Comparison of ENCODE assay signal across 8 mouse cellular contexts in the genomic region with DNA sequence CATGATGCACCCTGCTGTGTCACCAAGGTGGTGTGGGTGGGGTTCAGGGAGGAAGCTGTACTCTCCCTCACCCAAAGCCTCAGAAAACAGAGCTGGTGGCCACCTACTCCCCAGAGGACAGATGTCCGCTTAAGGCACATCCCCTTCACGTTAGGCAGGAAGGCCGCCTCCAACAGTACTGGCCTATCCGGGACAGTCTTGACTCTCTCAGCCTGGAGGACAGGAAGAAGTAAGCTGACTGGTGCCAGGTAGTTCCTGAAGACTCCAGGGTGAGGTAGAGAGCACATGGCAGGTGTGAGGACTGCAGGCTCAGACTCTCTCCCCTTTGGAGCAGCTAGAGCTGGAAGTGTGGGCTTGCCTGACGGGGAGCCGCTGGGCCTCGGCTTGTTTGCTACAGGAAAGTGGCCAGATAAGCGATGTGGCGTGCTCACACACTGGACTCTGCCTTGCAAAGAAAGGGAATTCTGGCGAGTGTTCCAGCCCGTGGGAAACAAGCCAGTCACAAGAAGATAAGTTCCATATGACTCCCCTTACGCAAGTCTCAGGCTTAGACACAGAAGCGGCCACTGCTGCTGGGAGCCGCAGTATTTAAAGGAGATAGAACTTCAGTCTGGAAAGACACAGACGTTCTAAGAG. TPM values are rescaled to one million over a fixed set of nuclear protein-coding genes. Genes with fewer than 3 reads are reported as not detected.
DNase-seq lines count a peak whose midpoint lies in the region; ATAC-seq and TF ChIP-seq lines count a peak whose summit lies in the region.
"Had no signal": no experiment of that assay in that cellular context is flagged by ENCODE, and none has a peak within 500 bp of the region (broad histone marks: within the 10 kb centered on the region; RNA-seq: fewer than 3 reads in every experiment).

No protein-coding gene starts in this region.

- H3K4me1 ChIP-seq in heart, postnatal 0 days (ENCODE audit: control insufficient read depth, insufficient read depth) = 0 out of 2 replicates have a peak, but pooled peaks cover 13% of the 10 kb centered on the region
- H3K4me1 ChIP-seq in hindbrain, embryonic 12.5 days = peaks cover 12% of the 10 kb centered on the region

- 0 out of 2 replicates have a peak overlapping the region, but pooled peaks have one; percentile 4 for H3K4me3 ChIP-seq in heart, postnatal 0 days (ENCODE audit: low read depth, low read length)
- no peak overlapping the region for H3K4me3 ChIP-seq in hindbrain, embryonic 12.5 days
- H3K4me3 ChIP-seq: liver, embryonic 13.5 days had no signal

- DNase-seq in 3T3-L1 (ENCODE audit: low read depth, low spot score) = peak; percentile 55
- DNase-seq in NIH3T3 (ENCODE audit: low read depth) = peak; percentile 94
- peak; percentile 88 for DNase-seq in heart, postnatal 0 days (ENCODE audit: low spot score)
- DNase-seq in lung, postnatal 10 days = peak; percentile 84
- no peak for DNase-seq in layer of hippocampus, postnatal 14 days (ENCODE audit: low spot score in 2 of 2)
- DNase-seq: liver, embryonic 13.5 days had no signal

- no peaks in the 10 kb centered on the region for H3K9me3 ChIP-seq in heart, postnatal 0 days (replicated peaks; ENCODE audit: control insufficient read depth, low read length)
- H3K9me3 ChIP-seq in hindbrain, embryonic 12.5 days (replicated peaks) = no peaks in the 10 kb centered on the region
- H3K9me3 ChIP-seq: liver, embryonic 13.5 days had no signal

- H3K27me3 ChIP-seq in heart, postnatal 0 days (ENCODE audit: control insufficient read depth, insufficient read depth, low read length) = no peaks in the 10 kb centered on the region
- no peaks in the 10 kb centered on the region for H3K27me3 ChIP-seq in hindbrain, embryonic 12.5 days
- H3K27me3 ChIP-seq: liver, embryonic 13.5 days had no signal

- H3K9ac ChIP-seq in heart, postnatal 0 days (replicated peaks; ENCODE audit: low read depth, low read length) = 0 out of 2 replicates have a peak overlapping the region, but pooled peaks have one; percentile 22
- H3K9ac ChIP-seq in hindbrain, embryonic 12.5 days = no peak overlapping the region
- H3K9ac ChIP-seq: liver, embryonic 13.5 days had no signal

- H3K27ac ChIP-seq in heart, postnatal 0 days (ENCODE audit: low read depth) = peak overlapping the region; percentile 63
- H3K27ac ChIP-seq in hindbrain, embryonic 12.5 days = no peak overlapping the region
- H3K27ac ChIP-seq: liver, embryonic 13.5 days had no signal

- ATAC-seq in heart, postnatal 0 days (ENCODE audit: insufficient read depth, low read depth) = peak; percentile 79
- no peak for ATAC-seq in CD4-positive, CD25-positive, alpha-beta regulatory T cell, adult 4 months
- ATAC-seq in hindbrain, embryonic 12.5 days (ENCODE audit: low FRiP score) = no peak

- TF ChIP-seq CTCF in heart, postnatal 0 days (IDR thresholded peaks at IDR 0.05; ENCODE audit: low read depth) = no peak

- 0 out of 2 replicates have a peak, but pooled peaks have one; percentile 45 for TF ChIP-seq EP300 in heart, postnatal 0 days (IDR thresholded peaks at IDR 0.05; ENCODE audit: low read depth)

- no peaks in the 10 kb centered on the region for H3K36me3 ChIP-seq in heart, postnatal 0 days (replicated peaks; ENCODE audit: control insufficient read depth, insufficient read depth, low read length)
- H3K36me3 ChIP-seq in hindbrain, embryonic 12.5 days = no peaks in the 10 kb centered on the region
- H3K36me3 ChIP-seq: liver, embryonic 13.5 days had no signal

- 16% methylated on average over 15 of the region's 15 CpGs for WGBS in heart, postnatal 0 days
- WGBS in hindbrain, embryonic 12.5 days = 74% methylated on average over 15 of the region's 15 CpGs

- peak overlapping the region; percentile 43 for H3K4me2 ChIP-seq in heart, postnatal 0 days (ENCODE audit: low read depth, low read length)
- no peak overlapping the region for H3K4me2 ChIP-seq in hindbrain, embryonic 12.5 days (replicated peaks)
- H3K4me2 ChIP-seq: liver, embryonic 13.5 days had no signal

RNA-seq across cellular contexts. Expression of gene Rhou, which starts 48.3 kb away (rescaled TPM):
- total RNA-seq in heart, postnatal 0 days (2014; rRNA removed; ENCODE audit: low replicate concordance) = 5.3 and 8.6 TPM in 2 replicates
- 2.5 and 2.8 TPM in 2 replicates for polyA plus RNA-seq in heart, postnatal 0 days (2015; fragmentation: Nextera tagmentation; extraction: Ambion mirVana)
- polyA plus RNA-seq in CD4-positive, CD25-positive, alpha-beta regulatory T cell, adult 4 months (2017; shearing (Covaris generic)) = under 1 TPM in 1 of 2 experiments, not detected in 1; 0.42 TPM
- 10 to 100 TPM; 44.7 to 46.3 TPM for total RNA-seq in layer of hippocampus, postnatal 14 days (2021)
- polyA plus RNA-seq in hindbrain, embryonic 12.5 days (2016; fragmentation: Nextera tagmentation; extraction: Ambion mirVana) = 11.2 and 11.6 TPM in 2 replicates

Comparison
In these comparisons a context has a peak if more than half of its experiments do, and no peak if none do; other contexts are left out.
1. DNase-seq: peak in 3T3-L1 (single experiment), NIH3T3 (single experiment), heart, postnatal 0 days (single experiment) and lung, postnatal 10 days (single experiment); none in layer of hippocampus, postnatal 14 days (0 of 2).